Mouse (Mus musculus): ENCODE results near the gene 4930404H24Rik. TPM values are rescaled to one million over a fixed set of nuclear protein-coding genes. Genes with fewer than 3 reads are reported as not detected.
A peak's percentile ranks its signal among the peaks of the same experiment; 100 is the strongest.
"Not testable (repeated sequence)": the region's sequence is repeated elsewhere in the genome, so short reads cannot be mapped to it uniquely, and the experiment has no call there.

The 4930404H24Rik gene
- total RNA-seq, 1 experiment from 2014 or later: not detected

DNA sequence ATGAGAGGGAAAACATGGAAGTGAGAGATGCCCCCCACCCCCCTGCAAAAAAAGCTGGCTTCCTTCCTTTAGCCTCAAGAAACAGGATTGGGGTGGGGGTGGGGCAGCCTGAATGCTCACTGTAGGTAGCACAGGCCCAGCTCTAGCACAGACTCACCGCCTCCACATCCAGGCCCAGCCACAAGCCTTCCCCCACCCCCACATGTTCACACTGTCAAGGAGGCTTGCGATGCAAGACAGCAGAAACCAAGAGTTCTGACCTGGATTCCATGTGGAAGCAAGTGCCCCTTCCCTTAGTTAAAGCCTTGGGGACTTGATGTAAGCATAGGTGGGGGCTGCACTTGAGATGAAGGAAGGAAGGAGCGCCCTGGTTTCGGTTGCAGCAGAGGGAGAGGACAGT lies 22.8 kb upstream of the 4930404H24Rik start:
- ATAC-seq (replicated peaks in 1 of 2; ENCODE audit: insufficient read depth in 1 of 2, low FRiP score in 2 of 2, low TSS enrichment in 1 of 2, low read depth in 1 of 2, poor library complexity in 2 of 2, severe bottlenecking in 2 of 2): no peak

DNA sequence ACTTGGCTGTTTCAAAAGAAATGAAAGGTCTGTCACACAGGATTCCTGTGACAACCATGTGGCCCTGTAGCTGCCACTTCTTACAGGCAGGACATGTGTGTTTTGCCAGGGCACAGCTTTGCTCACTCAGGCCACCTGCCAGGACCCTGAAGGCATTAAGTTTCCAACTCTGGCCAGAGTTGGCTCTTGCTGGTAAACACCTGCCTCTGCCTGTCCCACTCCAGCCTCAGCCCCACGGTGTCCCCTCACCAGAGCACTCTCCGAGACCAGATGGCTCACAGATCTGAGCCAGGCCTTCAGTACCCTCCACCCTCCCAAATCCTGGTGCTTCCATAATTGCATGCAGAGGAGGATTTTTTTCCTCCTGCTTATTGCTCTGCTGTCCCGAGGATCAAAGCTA lies 21.6 kb upstream of the 4930404H24Rik start:
- ATAC-seq (replicated peaks in 1 of 2; ENCODE audit: insufficient read depth in 1 of 2, low FRiP score in 2 of 2, low TSS enrichment in 1 of 2, low read depth in 1 of 2, poor library complexity in 2 of 2, severe bottlenecking in 2 of 2): no peak

DNA sequence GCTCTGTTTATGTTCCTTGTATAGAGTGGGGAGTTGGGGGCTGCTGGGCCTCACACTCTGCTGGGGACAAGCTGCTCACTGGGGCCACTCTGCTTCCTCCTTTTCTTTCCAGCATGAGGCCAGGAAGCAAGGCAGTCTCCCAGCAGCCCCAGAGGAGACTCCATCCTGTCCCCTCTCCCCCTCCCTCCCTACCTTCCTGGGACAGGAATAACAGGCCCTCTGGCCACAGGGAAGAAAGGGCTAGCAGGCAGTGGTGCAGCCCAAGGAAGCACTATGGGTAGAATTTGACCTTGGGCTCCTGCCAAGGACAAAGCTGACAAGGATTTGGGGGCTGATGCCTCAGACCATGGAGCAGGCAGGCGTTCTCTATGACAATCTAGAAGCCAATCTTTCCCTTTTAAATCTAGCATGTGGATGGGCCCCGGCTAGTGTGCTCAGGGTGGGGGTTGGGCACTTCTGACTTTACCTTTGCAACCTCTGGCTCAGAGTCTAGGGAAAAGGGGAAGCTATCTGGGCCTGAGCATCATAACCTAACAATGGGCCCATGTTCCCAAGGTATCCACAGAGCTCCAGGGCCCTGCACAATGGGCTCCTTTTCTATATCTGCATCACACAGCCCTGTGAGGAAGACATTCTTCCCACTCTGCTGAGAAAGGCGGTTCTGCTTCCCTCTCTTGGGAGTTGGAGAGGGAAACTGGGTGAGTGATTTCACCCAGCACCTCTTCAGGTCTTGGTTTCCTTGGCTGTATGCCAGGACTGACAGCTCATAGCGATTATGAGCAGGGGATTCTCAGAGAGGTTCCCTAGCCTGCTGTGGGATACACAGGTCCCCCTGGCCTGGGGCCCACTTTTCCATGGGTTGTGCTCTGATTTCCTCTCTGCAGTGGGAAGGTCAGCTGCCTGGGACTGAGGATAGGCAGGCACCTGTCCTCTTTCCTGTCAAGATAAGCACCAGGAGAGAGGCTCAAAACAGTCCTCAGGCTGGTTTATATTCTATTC lies 17.2 kb upstream of the 4930404H24Rik start:
- ATAC-seq (replicated peaks in 1 of 2; ENCODE audit: insufficient read depth in 1 of 2, low FRiP score in 2 of 2, low TSS enrichment in 1 of 2, low read depth in 1 of 2, poor library complexity in 2 of 2, severe bottlenecking in 2 of 2): no peak

DNA sequence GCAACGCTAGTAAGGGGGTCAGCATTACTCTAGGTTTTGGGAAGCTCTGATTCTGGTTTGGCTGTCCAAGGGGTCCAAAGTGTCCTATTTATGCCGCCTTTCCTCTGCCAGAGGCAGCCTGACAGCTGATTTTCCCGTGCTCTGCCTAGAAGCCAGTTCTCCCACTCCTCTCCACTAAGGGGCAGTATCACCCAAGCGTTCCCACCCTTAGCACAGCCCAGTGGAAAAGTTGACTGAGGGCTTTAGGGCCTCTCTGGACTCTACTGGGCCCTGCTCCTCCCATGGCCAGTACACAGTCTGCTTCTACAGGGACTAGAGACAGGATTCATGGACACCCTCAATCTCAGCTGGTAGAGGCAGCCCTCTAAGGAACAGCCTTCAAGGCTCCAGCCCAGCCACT lies 14.0 kb upstream of the 4930404H24Rik start:
- ATAC-seq (replicated peaks in 1 of 2; ENCODE audit: insufficient read depth in 1 of 2, low FRiP score in 2 of 2, low TSS enrichment in 1 of 2, low read depth in 1 of 2, poor library complexity in 2 of 2, severe bottlenecking in 2 of 2): peak; percentile 56 to 62; a peak in 2 of 4 replicates

DNA sequence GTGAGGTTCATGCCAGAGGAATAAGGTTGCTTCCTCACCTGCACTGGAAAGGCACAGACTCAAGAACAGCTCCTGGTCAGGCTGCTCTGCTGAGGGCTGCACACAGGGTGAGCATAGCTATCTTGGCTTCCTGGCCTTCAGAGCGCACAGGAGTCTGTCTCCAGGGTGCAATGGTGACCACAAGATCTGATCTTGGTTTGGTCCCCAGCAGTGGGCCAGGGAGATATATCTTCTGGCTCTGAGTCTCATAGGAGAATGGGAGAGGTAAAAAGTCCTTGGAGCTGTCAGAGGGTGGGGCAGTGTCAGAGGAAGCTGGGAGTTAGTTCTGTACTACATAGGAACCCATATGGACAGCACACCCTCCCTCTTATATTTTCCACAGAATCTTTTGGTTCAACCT lies 13.1 kb upstream of the 4930404H24Rik start:
- ATAC-seq (replicated peaks in 1 of 2; ENCODE audit: insufficient read depth in 1 of 2, low FRiP score in 2 of 2, low TSS enrichment in 1 of 2, low read depth in 1 of 2, poor library complexity in 2 of 2, severe bottlenecking in 2 of 2): no peak

DNA sequence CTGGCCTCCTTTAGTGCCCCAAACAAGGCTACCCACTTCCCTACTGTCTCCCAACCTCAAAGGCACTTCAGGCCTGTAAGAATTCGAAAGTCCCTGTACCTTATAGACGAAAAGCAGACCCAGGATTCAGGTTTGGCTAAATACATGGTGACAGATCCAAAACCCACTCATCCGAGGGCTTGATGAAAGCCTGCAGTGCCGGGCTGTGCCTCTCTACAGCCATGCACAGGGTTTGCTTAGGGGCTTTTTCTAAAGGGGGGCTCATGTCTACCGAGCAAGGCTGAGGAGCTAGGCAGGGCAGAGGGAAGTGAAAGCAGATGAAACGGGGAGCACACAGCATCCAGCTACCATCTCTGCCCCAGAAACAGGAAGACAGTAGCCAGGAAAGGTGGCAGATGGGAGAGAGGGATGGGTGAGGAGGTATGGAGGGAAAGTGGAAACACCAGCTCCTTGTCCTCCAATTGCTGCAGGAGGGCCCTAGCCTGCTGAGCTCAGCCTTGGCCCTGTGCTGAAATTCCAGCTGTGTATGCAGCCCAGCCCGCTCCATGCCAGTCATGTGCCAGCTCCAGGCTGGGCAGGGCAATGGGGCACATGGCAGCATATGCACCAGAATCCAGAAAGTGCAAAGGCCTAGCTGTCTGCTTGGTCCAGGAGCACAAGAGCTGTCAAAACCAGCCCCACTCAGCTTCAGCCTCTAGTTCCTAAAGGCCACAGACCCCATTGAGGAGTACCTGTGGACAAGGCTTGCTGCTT lies 11.3 kb upstream of the 4930404H24Rik start:
- no peak for ATAC-seq (replicated peaks in 1 of 2; ENCODE audit: insufficient read depth in 1 of 2, low FRiP score in 2 of 2, low TSS enrichment in 1 of 2, low read depth in 1 of 2, poor library complexity in 2 of 2, severe bottlenecking in 2 of 2)

DNA sequence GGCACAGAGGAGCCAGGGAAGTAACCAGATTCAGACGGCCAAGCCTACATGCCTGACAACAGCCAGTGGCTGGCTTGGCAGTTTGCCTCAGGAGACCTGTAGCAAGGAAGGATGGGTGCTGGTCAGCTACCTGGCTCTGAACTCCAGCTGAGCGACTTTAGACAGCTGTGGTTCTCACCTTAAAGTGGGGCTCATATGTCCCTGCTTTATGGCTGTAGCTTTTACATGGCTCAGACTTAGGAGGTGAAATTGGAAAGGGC lies 10.8 kb upstream of the 4930404H24Rik start:
- no peak for ATAC-seq (replicated peaks in 1 of 2; ENCODE audit: insufficient read depth in 1 of 2, low FRiP score in 2 of 2, low TSS enrichment in 1 of 2, low read depth in 1 of 2, poor library complexity in 2 of 2, severe bottlenecking in 2 of 2)

DNA sequence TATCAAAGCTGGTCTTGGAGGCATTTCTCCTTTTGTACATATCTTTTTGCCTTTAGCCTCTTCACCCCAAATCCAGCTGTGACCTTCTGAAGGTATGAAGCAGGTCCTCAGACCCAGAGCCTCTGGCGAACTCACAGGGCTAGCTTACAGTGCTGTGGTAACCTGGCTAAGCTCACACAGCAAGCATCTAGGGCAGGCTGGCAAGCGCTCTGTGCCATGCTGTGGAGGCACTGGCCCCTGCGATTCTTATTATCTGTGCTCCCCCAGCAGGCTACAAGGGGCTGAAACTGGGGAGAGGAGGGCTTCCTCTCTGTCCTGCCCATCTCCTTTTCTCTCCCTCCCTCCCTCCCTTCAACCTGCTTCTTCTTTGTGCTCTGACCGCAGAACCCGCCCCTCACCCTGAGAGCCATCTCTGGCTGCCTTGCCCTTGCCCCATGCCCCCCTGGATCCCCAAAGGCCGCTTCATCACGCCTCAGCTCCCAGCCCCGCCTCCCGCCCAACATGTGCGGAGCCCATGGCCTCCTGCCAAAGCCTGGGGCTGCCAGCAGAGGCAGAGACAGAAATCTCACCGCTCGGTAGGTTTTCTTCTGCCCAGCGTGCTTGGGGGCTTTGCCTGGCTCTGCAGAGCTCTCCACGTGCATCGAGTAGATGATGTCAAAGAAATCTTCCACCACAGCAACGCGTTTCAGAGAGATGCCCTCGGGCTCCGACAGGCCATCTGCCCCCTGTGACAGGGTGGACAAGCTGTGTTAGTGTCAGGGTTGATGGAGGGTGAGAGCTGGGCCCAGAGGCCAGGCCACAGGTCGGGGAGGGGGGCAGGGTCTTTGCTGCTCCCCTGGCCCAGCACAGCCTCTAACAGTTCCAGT lies 9.2 kb upstream of the 4930404H24Rik start:
- ATAC-seq (replicated peaks in 1 of 2; ENCODE audit: insufficient read depth in 1 of 2, low FRiP score in 2 of 2, low TSS enrichment in 1 of 2, low read depth in 1 of 2, poor library complexity in 2 of 2, severe bottlenecking in 2 of 2): peak; percentile 51 to 72

DNA sequence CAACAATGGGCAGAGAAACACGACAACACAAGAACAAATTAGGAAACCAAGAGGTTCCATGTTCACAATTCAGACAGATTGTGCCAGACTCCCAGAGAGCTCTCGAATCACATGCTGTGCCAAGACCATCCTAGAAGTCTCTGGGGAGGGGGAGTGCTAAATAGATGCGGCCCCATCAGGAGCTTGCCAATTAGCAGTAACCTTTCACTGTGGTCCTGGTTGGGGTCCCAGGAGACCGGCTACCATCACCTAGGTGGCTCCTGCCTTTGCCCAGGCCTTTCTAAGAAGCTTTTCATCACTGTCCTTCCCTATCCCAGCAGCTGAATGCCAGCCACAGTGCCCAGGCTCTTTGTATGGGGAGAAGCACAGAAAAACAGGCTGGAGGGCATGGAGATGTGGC lies 8.5 kb upstream of the 4930404H24Rik start:
- ATAC-seq (replicated peaks in 1 of 2; ENCODE audit: insufficient read depth in 1 of 2, low FRiP score in 2 of 2, low TSS enrichment in 1 of 2, low read depth in 1 of 2, poor library complexity in 2 of 2, severe bottlenecking in 2 of 2): no peak

DNA sequence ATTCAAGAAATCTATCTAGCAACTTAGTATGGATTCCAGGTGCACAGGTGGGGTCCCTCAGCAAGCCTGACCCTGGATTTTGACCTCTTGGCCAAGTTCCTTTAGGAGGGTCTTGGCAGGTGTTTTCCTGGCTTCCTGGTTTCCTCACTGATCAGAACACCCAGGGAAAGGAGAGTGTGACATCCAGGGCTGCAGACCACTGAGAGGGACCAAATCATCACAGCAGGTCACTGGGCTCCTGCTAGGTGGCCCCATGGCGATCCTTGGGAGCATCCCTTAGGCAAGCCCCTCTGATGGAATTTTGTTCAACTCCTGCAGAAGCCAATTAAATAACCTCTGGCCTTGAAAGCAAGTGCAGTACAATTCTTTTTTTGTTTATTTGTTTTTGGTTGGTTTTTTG lies 2.5 kb upstream of the 4930404H24Rik start:
- ATAC-seq (replicated peaks in 1 of 2; ENCODE audit: insufficient read depth in 1 of 2, low FRiP score in 2 of 2, low TSS enrichment in 1 of 2, low read depth in 1 of 2, poor library complexity in 2 of 2, severe bottlenecking in 2 of 2): no peak

DNA sequence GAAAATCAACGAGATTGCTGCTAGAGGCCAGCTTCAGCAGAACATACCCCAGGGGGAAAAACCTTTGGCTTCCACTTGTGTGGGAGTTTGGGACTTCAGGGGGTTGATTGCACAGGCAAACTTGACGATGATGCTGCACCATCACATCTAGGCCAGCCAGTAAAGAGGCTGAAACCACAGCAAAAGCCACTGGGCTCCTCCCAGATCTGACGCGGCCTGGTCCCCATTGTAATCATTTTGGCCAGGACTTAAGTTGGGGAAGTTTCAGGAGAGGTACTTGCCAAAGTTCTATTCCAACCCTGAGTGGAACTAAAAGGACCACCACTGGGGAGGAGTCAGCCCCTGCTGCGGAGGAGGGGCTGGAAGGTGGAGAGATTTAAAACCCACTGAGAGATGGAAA lies 1.6 kb upstream of the 4930404H24Rik start:
- ATAC-seq (replicated peaks in 1 of 2; ENCODE audit: insufficient read depth in 1 of 2, low FRiP score in 2 of 2, low TSS enrichment in 1 of 2, low read depth in 1 of 2, poor library complexity in 2 of 2, severe bottlenecking in 2 of 2): 0 out of 4 replicates have a peak, but pooled peaks of 1 of the 2 experiments have one; percentile 29

DNA sequence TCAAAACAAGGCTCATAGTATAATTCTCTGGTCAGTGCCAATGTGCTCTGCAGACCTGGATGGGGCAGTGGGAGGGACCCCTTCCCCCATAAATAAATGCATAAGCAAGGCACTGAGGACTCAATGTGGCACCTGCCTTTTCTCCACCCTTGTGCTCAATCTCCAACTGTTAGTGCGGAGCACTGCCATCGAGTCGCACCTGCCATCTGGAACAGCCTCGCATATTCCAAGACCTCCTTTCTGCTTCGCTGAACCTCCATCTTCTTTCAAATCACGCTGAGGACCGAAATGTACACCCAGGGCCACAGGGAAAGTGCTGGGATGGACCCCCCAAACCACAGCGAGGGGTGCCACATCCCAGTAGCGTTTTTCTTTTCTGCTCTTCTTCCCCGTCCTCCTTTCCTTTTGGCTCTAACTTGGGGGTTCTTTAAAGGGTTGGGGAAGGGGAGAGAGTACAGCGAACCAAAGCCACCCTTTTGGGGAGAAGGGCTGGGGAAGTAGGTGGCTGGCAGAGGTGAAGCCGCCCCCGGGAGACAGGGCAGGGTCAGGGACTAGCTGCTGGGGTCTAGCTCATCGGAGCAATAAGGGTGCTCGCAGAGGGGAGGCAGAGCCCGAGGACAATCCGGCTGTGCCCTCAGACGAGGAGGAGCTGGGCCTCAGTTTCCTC lies 945 bp upstream of the 4930404H24Rik start:
- no peak for ATAC-seq (replicated peaks in 1 of 2; ENCODE audit: insufficient read depth in 1 of 2, low FRiP score in 2 of 2, low TSS enrichment in 1 of 2, low read depth in 1 of 2, poor library complexity in 2 of 2, severe bottlenecking in 2 of 2)

DNA sequence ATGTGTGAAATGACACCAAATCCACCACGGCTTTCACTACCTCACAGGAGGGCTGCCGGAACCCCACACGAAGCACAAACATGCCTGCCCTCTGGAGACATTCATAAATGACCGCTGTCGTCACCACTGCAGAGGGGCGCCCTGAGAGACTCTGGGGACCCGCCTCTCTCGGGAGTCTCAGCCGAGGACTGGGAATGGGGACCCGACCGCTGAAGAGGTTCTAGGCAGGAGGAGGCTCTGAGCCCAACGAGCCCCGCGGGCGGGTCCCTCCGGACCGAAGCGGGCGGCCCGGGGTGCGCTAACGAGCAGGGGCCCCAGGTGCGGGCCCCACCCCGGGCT lies 442 bp upstream of the 4930404H24Rik start:
- no peak for ATAC-seq (replicated peaks in 1 of 2; ENCODE audit: insufficient read depth in 1 of 2, low FRiP score in 2 of 2, low TSS enrichment in 1 of 2, low read depth in 1 of 2, poor library complexity in 2 of 2, severe bottlenecking in 2 of 2)

DNA sequence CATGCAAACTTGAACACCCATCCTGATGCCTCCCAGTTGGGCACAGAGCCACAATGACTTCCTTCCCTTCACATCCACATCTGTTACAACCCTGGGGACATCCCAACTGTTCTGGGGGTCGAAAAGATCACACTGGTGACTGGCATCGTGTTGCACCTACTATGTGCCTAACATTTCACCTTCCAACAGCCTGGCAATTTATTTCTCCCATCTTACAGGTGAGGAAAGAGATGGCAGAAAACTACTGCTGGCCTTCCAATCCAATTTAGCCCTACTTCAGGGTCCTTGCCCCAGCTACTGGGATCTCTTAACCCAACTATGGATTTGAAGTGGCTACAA lies 772 bp downstream of the 4930404H24Rik start:
- ATAC-seq (replicated peaks in 1 of 2; ENCODE audit: insufficient read depth in 1 of 2, low FRiP score in 2 of 2, low TSS enrichment in 1 of 2, low read depth in 1 of 2, poor library complexity in 2 of 2, severe bottlenecking in 2 of 2): no peak

DNA sequence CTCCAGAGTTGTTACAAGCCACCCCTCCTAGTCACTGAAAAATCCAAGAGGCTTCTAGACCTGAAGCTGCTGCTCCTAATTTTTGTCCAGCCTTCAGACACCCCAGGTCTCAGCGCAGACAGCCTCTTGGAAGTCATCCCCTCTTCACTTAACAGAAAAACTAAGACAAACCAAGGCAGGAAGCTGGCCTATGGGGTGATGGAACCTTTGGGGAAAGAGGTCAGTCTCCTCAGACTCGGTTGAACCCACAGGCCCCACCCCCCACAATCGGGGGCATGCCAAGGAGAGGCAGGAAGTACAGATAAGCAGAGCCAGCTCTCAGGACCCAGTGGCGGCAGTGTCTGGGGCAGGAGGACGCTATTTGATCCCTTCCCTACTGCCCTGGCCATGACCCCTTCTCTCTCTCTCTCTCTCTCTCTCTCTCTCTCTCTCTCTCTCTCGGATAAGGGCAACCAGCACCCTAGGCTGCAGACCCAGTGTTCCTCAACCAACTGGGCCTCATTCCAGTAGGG lies 1.2 kb downstream of the 4930404H24Rik start:
- peak; percentile 8 to 16; a peak in 2 of 4 replicates for ATAC-seq (replicated peaks in 1 of 2; ENCODE audit: insufficient read depth in 1 of 2, low FRiP score in 2 of 2, low TSS enrichment in 1 of 2, low read depth in 1 of 2, poor library complexity in 2 of 2, severe bottlenecking in 2 of 2)

DNA sequence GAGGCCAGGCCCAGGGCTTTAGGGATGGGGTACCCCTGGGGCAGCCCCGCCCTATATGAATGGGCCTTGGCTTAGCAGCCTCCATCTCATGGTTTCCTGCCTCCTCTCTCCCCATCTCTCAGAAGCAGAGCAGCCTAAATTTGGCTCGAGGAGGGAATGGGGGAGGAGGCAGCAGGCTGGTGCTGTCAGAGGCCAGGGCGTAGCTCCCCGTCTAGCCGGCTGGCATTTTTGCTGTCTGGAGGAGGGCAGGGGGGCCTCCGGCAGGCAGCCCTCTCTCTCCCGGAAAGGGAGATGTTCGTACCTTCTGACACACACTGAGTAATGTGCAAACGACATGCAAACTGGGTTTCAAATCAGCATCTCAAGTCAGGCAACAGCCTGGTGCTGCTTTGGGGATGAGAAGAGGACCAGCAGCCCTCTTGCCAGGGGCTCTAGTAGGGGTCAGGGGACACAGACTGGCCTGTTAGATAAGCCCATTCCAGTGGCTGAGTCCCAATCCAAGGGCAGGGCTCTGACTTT lies 1.8 kb downstream of the 4930404H24Rik start:
- peak; percentile 8 to 12 for ATAC-seq (replicated peaks in 1 of 2; ENCODE audit: insufficient read depth in 1 of 2, low FRiP score in 2 of 2, low TSS enrichment in 1 of 2, low read depth in 1 of 2, poor library complexity in 2 of 2, severe bottlenecking in 2 of 2)

DNA sequence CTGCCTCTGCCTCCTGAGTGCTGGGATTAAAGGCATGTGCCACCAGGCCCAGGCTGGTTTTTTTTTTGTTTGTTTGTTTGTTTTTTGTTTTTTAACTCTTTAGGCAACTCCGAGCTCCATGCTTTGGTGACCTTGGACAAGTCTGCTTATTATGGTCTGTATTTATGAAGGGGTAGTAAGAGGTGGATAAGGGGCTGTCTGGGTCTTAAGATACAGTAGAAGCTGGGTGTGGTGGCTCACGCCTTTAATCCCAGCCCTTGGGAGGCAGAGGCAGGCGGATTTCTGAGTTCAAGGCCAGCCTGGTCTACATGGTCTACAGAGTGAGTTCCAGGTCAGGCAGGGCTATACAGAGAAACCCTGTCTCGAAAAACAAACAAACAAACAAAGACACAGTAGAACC lies 2.8 kb downstream of the 4930404H24Rik start:
- ATAC-seq (replicated peaks in 1 of 2; ENCODE audit: insufficient read depth in 1 of 2, low FRiP score in 2 of 2, low TSS enrichment in 1 of 2, low read depth in 1 of 2, poor library complexity in 2 of 2, severe bottlenecking in 2 of 2): not testable (repeated sequence)

Measured in hematopoietic stem cell, adult 5-6 weeks (primary cell).